Comparison of ENCODE assay signal across 10 mouse cellular contexts in genomic region chr11:82467218-82467617, GRCm38 (mm10).
A peak's percentile ranks its signal among the peaks of the same experiment; 100 is the strongest.
DNase-seq lines count a peak whose midpoint lies in the region; TF ChIP-seq lines count a peak whose summit lies in the region.
"Had no signal": no experiment of that assay in that cellular context is flagged by ENCODE, and none has a peak within 500 bp of the region (broad histone marks: within the 10 kb centered on the region; RNA-seq: fewer than 3 reads in every experiment).

No protein-coding gene starts in this region.

- no peak overlapping the region for H3K27ac ChIP-seq in left cerebral cortex, adult 2 months
- H3K27ac ChIP-seq: kidney, postnatal 0 days had no signal

- peak; percentile 20 for DNase-seq in lung, postnatal 10 days
- DNase-seq in lung, postnatal 25 days (ENCODE audit: low spot score), result no peak
- peak; percentile 79 to 87 for DNase-seq in cerebellum, postnatal 25 days
- DNase-seq in left cerebral cortex, adult 2 months (ENCODE audit: extremely low spot score in 1 of 2, low spot score in 2 of 2), result peak; percentile 43 to 48
- DNase-seq in right cerebral cortex, postnatal 36 days (ENCODE audit: low spot score in 2 of 2), result peak; percentile 33 to 45
- no peak for DNase-seq in kidney, adult 8-10 months
- DNase-seq in kidney, postnatal 36 days, result no peak
- DNase-seq: adrenal gland, postnatal 14 days; lung, adult 18-20 months had no signal

- TF ChIP-seq CTCF in left cerebral cortex, adult 2 months (IDR thresholded peaks at IDR 0.05), result no peak

- no peak overlapping the region for H3K4me3 ChIP-seq in left cerebral cortex, adult 2 months

- intact Hi-C loops in left cerebral cortex, adult 2 months (cut with DNase I), result loop anchor here (10.0 kb wide), 1 partner anchor 128 kb away; no protein-coding TSS in a partner anchor

Comparison
In these comparisons a context has a peak if more than half of its experiments do, and no peak if none do; other contexts are left out.
1. DNase-seq: peak in lung, postnatal 10 days (single experiment), cerebellum, postnatal 25 days (2 of 2), left cerebral cortex, adult 2 months (2 of 2) and right cerebral cortex, postnatal 36 days (2 of 2); none in lung, postnatal 25 days (single experiment), kidney, adult 8-10 months (0 of 2) and kidney, postnatal 36 days (0 of 2).